Mouse (Mus musculus): ENCODE measurements around the gene C1qa.

C1qa gene

GRCm38 (mm10) chr4:136862411-136862810, 36.2 kb downstream of the C1qa start:
- no peak for DNase-seq (ENCODE audit: low read depth, low spot score)

GRCm38 (mm10) chr4:136861806-136862205, 36.8 kb downstream of the C1qa start:
- DNase-seq (ENCODE audit: low read depth, low spot score): no peak

- peak; percentile 49 for DNase-seq (ENCODE audit: low read depth, low spot score)
Observed at GRCm38 (mm10) chr4:136860022-136860421, 38.6 kb downstream of the C1qa start.

- DNase-seq (ENCODE audit: low read depth, low spot score): peak; percentile 71
Observed at GRCm38 (mm10) chr4:136855081-136855480, 43.5 kb downstream of the C1qa start.

- no peak for DNase-seq (ENCODE audit: low read depth, low spot score)
Observed at GRCm38 (mm10) chr4:136852989-136853388, 45.6 kb downstream of the C1qa start.

- DNase-seq (ENCODE audit: low read depth, low spot score): no peak
Observed at GRCm38 (mm10) chr4:136852119-136852518, 46.5 kb downstream of the C1qa start.

DNA sequence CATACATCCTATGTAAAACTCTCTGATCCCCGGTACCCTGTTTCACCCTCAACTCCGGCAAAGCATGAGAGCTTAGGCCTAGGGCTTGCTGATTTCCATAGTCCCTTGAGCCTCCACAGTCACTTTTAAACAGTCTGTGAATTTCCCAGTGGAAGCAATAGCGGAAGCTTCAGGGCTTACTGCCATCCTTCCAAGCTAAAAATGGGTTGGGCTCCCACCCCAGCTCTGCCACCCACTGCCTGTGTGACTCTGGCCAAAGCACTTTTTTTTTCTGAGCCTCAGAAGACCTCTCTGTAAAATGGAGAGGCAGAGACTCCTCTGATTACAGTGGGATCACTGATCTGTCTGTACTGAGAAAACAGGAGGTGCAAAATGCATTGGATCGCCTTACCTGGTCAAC, 50.0 kb downstream of the C1qa start:
- no peak for DNase-seq (ENCODE audit: low read depth, low spot score)

DNA sequence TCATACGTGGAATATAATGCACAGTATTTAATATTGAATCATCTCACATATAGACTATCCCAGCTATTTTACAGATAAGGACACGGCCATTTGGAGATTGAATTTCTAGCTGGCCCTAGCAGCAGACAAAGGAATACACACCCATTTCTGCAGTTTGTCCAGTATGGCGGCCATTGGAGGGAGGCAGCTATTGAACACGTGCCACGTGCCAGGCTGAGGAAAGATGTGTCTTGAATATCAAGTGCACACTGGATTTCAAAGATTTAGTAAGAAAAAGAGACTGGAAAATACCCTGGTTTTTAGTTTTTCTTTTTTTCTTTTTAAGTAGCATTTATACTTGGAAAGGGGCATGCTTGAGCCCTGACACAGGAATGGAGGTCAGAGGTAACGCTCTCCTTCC, 51.4 kb downstream of the C1qa start:
- DNase-seq (ENCODE audit: low read depth, low spot score): no peak

Data from ZHBTc4 (cell line).